Mouse (Mus musculus) heart, adult 8-10 months (tissue): ENCODE results near the gene Nptxr. TPM values are rescaled to one million over a fixed set of nuclear protein-coding genes. Genes with fewer than 3 reads are reported as not detected.
"Not testable (repeated sequence)": the region's sequence is repeated elsewhere in the genome, so short reads cannot be mapped to it uniquely, and the experiment has no call there.

ENCODE experiments used
- DNase-seq: peaks from one replicate; pipeline ENCODE4 v3.0.0; 2022; ENCODE audit warnings: low spot score
- total RNA-seq, 4 experiments: library from RNA; stranded (reverse); gene quantifications; 2 replicates each; pipeline ENCODE4 v1.2.4; 2022

Gene Nptxr
- total RNA-seq, 4 experiments from 2014 or later, result 1.3 to 2.0 (median 1.8) TPM

DNA sequence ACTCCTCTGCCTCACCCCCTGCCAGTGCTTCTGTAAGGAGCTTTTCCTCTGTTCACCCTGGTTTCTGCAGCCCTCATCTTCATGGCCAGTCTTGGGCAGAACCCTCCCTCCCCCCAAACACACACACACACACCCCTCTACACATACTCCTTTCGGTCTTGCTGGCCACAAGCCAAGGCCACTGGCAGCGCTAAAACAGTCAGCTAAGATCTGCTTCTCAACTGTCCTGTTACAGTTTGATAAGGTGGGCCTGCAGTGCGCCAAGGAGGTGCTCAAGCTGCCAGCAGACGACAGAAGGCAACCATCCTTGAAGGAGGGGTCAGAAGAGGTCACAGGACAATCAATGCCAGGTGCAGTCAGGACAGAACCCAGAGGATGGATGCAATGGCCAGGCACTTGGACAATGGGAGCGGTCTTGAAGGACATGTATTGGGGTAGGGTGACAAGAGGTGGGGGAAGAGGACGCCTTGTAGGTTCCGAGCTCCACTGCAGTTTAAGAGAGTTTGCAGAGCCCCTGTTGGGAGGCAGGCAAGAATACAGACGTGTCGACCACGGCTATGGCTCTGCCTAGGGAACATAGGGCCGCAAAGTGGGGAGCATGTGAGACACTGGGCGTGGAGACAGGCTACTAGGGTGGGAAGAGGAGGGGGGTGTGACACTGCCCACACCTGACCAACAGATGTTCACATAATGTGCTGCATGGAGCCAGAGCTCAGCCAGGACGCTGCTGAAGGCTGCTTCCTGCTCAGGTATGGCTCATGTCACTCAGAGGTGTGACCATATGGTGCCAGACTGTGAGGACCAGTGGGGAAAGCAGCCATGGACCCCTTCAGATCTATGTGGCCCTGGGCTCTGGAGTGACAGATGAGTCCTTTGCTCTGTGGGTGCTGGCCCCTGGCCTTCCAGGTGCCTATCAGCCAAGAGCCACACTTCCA lies 18.0 kb upstream of the Nptxr start:
- no peak for DNase-seq

GRCm38 (mm10) chr15:79818325-79818724 lies 13.8 kb upstream of the Nptxr start:
- DNase-seq, result no peak

DNA sequence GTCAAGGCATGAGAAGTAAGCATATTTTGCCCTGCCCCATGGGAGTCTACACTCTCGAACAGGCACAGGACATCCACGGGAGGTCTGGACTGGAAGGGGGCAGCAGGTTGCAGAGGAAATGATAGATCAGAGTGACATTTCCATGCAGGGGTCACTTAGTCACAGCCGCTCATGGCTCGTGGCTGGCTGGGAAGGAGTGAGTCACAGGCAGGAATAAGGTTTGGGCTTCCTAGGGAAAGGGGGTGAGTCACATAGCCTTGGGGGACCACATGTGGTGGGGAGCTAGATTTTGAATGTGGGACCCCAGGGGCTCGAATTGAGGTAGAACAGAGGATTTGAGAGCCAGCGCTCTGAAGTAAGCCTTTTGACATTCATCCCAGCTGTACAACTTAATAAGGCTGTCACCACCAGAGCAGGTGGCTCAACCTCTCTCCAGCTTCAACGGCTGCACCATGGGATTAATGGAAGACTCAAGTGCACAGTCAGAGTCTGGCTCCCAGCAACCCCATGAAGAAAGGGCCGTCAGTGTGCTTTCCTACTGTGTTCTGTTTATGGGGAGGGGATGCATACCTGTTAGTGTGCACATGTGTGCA lies 9.2 kb upstream of the Nptxr start:
- DNase-seq, result no peak

GRCm38 (mm10) chr15:79812840-79813239 lies 8.3 kb upstream of the Nptxr start:
- DNase-seq, result not testable (repeated sequence)

DNA sequence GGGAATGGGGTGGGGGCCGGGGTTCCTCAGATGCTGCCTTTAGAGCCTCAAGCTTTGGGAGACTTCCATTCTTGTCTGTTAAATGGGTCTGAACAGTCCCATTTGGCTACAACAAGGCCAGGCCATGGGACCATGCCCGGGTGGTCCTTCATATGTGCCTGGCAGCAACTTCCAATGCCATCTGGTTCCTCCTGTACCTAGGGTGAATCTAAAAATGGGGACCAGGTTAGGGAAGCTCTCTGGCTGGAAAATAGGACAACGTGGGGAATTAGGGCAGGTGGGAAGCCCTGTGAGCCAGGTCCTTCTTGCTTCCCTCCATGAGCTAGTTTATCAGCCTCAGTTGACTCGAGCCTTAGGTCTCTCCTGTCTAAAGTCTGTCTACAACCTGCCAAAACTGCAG lies 6.4 kb upstream of the Nptxr start:
- DNase-seq, result no peak

GRCm38 (mm10) chr15:79810061-79810460 lies 5.5 kb upstream of the Nptxr start:
- DNase-seq, result no peak

DNA sequence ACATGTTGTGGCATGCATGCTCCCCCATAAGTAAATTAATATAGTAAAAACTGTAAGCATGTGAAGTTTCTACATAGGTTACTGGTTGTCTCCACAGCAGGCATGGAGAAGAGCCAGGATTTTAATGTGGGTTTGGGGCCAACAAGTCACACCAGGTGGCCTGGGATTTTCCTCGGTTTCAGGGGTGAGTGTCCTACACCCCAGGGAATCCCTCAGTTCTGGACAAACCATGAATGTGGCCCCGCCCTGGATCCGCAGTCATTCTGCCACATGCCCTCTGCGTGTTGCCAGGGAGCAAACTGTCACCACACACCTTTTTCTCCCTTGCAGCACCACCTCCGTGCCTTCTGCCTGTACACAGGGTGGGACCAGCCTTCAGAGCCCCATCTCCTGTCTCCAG lies 4.1 kb upstream of the Nptxr start:
- no peak for DNase-seq

- no peak for DNase-seq
These were observed 3.5 kb upstream of the Nptxr start for GRCm38 (mm10) chr15:79808114-79808513.

DNA sequence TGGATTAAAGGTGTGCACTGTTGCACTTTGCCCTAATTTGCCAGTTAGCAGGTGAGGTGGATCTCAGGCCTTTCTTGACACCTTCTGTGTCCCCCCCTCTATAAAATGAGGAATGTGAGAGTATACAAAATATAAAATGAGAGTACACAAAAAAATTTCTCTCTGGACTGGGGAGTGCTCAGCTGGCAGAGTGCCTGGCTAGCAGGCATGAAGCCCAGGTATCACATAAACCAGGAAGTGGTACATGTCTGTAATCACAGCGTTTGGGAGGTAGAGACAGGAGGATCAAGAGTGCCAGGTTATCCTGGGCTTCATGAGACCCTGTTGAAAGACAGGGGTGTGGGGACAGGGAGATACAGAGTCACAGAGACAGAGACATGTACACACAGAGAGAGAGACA lies 2.5 kb upstream of the Nptxr start:
- DNase-seq, result no peak

GRCm38 (mm10) chr15:79805246-79805645 lies 680 bp upstream of the Nptxr start:
- no peak for DNase-seq

DNA sequence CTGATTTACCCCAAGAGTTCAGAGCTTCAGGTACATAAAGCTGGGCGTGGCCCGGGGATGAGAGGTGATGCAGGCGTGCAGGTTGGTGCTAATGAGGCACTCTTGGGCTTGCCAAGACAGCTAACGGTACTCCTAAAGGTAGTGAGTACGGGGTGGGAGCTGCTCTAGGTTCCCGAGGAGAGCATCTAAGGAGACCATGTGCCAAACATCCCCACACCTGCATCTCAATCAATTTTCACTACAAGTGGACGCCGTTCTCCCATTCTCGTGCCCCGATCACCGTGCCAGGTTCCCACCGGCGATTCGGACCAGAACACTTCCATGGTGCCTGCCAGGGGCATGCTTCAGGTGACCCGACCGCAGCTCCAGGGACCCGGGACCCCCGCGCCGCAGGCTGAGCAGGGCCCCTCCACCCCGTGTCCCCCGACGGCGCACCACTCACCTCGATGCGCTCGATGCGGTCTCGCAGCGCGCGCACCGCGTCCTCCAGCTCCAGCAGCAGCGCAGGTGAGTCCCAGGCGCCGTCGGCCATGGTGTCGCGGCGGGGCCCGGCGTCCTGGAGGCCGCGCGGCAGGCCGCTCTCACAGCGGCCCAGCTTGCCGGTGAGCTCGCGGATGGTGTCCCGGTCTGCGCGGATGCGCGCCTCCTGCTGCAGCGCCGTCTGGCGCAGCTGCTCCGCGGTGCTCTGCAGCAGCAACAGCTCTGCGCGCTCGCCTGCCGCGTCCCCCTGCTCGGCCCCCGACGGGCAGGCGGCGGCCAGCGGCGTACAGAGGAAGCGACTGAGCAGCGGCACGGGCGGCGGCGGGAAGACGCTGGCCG lies 824 bp downstream of the Nptxr start:
- no peak for DNase-seq

DNA sequence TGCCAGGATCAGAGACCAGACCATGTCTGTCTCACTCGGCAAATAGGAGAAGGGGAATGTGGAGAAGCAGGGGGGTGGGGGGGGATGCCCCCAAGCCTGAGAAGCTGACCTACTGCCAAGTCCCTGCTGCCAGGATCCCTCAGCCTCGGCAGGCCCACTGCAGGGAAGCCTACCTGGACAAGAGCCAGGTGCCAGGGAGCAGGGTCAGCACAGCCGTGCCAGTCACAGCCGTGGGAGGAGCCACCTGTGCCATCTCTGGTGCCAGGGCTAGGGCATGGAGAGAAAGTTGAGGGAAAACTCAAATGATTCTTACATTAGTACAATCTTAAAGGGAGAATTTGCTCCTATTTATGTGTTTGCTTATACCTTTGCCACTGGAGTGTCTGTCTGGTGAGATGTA lies 2.3 kb downstream of the Nptxr start:
- no peak for DNase-seq

- DNase-seq, result no peak
These were observed 2.9 kb downstream of the Nptxr start for GRCm38 (mm10) chr15:79801646-79802045.

DNA sequence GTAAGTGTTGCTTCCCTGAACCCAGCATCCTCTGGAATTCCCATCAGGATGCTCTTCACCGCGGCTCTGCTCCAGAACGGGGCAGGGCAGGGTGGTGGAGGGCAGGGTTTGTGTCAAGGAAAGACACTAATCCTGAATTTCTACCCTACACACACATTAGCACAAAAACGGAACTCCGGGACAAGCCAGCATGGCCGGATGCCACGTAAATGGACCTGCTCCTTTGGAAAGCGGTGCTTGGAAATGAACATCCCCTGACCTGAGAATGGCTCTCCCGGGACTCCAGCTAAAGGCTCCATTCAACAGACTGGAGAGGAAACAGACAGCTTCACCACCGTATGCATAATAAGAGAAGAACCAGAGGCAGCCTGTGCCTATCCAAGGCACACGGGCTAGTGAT lies 3.9 kb downstream of the Nptxr start:
- no peak for DNase-seq

- no peak for DNase-seq
These were observed 6.0 kb downstream of the Nptxr start for GRCm38 (mm10) chr15:79798591-79798990.

DNA sequence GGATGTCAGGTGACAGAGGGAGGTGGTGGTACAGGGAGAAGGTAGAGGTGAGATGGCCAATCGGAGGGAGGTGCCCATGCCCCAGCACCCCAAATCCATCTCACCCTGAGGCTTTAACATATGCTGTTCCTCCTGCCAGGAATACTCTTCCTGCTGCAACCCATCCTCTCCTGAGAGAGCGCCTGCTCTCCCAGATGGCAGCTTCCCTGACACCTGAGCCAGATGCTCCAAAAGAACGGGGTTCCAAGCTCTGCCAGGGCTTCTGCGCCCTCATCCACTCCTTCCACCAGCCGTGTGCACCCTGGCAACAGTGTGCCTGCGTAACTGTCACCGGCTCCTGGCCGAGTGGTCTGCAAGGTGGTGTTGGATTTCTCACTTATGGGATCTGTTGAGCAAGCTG lies 6.9 kb downstream of the Nptxr start:
- DNase-seq, result no peak

DNA sequence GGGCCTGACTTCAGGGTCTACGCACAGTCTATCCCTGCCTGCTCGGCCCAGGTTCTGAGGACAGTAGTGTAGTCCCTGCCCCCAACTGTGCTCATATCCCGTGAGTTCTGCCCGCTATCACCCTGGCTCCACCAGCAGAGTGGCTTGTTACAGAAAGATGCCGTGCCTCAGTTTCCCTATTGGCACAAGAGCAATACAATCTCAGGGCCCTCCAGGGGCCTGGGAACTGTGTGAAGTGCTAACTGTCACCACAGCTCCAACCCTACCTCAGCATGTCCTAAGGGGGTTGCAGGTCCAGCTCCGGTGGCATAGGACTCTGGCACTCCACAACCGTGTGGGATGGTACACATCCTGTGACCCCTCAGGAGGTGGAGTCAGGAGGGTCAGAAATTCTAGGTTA lies 7.5 kb downstream of the Nptxr start:
- DNase-seq, result no peak

DNA sequence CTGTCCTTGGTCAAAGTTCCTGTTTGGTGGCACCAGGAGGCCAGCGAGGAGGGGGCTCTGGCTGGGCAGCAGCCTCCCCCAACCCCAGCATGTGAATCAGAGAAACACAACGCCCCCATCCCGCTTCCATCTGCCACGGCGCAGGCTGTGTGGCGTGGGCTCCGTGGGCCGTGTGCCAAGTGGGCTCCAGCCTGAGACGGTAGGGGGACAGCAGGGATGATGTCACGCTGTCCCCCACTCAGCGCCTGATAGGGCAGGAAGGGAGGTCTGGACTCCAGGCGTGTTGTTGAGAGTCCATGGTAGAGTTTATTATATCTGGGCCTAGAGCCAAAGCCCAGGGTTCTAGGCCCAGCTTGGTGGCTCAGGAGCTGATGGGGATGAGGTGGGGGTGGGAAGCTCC lies 8.3 kb downstream of the Nptxr start:
- DNase-seq, result no peak

GRCm38 (mm10) chr15:79794173-79794572 lies 10.4 kb downstream of the Nptxr start:
- DNase-seq, result no peak

DNA sequence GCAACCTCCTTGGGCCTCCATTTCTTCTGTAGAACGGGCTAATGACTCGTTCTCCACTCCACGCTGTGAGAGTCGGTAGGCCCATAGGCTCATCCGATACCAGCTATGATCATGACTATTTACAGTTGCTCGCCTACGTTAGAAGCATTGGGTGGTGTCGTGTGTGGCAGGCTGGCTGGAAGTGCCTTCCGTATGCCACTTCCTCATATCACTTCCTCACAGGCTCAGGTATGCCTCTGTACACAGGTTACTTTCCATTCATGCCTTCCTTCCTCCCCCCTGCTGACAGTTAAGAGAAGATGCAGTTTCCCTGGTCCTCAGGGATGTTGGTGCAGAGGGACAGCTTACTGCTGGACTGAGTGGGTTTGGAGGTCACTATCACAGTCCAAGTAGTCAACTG lies 11.5 kb downstream of the Nptxr start:
- DNase-seq, result no peak

DNA sequence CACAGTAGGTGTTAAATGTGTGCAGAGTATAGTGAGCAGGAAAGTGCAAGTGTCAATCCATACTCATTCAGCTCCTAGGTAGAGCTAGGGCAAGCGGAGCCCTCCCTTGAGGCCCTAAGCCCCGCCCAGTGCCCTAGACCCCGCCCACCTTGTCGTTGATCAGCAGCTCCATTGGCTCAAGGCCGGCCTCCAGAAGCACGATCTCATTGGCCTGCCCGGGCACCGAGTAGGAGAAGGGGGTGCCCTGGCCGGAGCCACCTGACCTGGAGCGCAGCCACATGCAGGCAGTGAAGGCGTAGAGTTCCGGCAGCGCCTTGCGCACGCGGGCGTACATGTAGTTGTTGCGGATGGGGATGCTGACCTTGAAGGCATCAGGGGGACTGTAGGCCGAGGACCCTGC lies 12.1 kb downstream of the Nptxr start:
- DNase-seq, result no peak

DNA sequence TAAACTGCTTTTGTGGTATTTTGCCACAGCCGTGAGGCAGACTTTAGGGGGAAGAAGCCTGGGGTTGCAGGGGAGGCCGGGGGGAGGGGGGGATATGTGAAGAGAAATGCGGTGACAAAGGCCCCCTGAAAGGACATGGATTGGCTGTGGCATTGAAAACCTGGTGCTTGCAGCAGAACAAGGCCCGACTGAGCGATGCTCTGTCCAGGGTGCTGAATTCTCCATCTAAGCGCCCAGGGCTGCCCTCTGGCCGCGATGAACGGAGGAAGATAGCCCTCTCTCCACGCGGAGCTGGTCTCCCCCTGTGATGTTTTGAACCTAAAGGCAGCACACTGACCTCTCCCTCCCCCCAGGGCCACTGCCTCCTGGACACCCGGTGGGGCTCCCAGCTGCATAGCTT lies 13.1 kb downstream of the Nptxr start:
- no peak for DNase-seq
